Mouse (Mus musculus) adrenal gland, postnatal 25 days (tissue): Measurements from ENCODE around the gene Os9. TPM values are rescaled to one million over a fixed set of nuclear protein-coding genes. Genes with fewer than 3 reads are reported as not detected.

Experiments
- DNase-seq: peaks from one replicate; pipeline ENCODE4 v3.0.0; 2021; ENCODE audit warnings: mixed read lengths
- total RNA-seq: library from RNA; stranded (reverse); gene quantifications from 2 replicates; pipeline ENCODE4 v1.2.3, GENCODE M21; 2021

Gene Os9
- total RNA-seq, 1 experiment from 2014 or later: 150 TPM

GRCm38 (mm10) chr10:127115068-127115467 lies 5.9 kb downstream of the Os9 start:
- DNase-seq: no peak

- no peak for DNase-seq
Measured at GRCm38 (mm10) chr10:127114408-127114807, 6.5 kb downstream of the Os9 start.

- no peak for DNase-seq
Measured at GRCm38 (mm10) chr10:127111001-127111887, 9.7 kb downstream of the Os9 start.

- no peak for DNase-seq
Measured at GRCm38 (mm10) chr10:127108262-127108583, 12.7 kb downstream of the Os9 start.

- DNase-seq: no peak
Measured at GRCm38 (mm10) chr10:127107563-127108261, 13.2 kb downstream of the Os9 start.

- no peak for DNase-seq
Measured at GRCm38 (mm10) chr10:127103631-127104030, 17.3 kb downstream of the Os9 start.

GRCm38 (mm10) chr10:127101151-127101550 lies 19.8 kb downstream of the Os9 start:
- no peak for DNase-seq

- DNase-seq: no peak
Measured at GRCm38 (mm10) chr10:127100414-127100813, 20.5 kb downstream of the Os9 start.

GRCm38 (mm10) chr10:127099868-127100267 lies 21.1 kb downstream of the Os9 start:
- DNase-seq: no peak

- no peak for DNase-seq
Measured at GRCm38 (mm10) chr10:127099191-127099590, 21.7 kb downstream of the Os9 start.

GRCm38 (mm10) chr10:127098514-127098913 lies 22.4 kb downstream of the Os9 start:
- no peak for DNase-seq

- no peak for DNase-seq
Measured at GRCm38 (mm10) chr10:127094382-127094802, 26.5 kb downstream of the Os9 start.

GRCm38 (mm10) chr10:127092742-127093141 lies 28.2 kb downstream of the Os9 start:
- DNase-seq: no peak

GRCm38 (mm10) chr10:127091507-127092396 lies 29.2 kb downstream of the Os9 start:
- peak; percentile 69 for DNase-seq

GRCm38 (mm10) chr10:127090560-127091411 lies 30.1 kb downstream of the Os9 start:
- peak; percentile 67 for DNase-seq

GRCm38 (mm10) chr10:127085633-127086032 lies 35.3 kb downstream of the Os9 start:
- no peak for DNase-seq

- DNase-seq: no peak
Measured at GRCm38 (mm10) chr10:127085052-127085451, 35.9 kb downstream of the Os9 start.

- no peak for DNase-seq
Measured at GRCm38 (mm10) chr10:127083915-127084306, 37.0 kb downstream of the Os9 start.

- no peak for DNase-seq
Measured at GRCm38 (mm10) chr10:127083292-127083914, 37.5 kb downstream of the Os9 start.

GRCm38 (mm10) chr10:127081996-127082620 lies 38.8 kb downstream of the Os9 start:
- DNase-seq: no peak
